22 mouse cellular contexts compared by ENCODE assay signal in genomic region chr9:67083801-67084200, GRCm38 (mm10). TPM values are rescaled to one million over a fixed set of nuclear protein-coding genes. Genes with fewer than 3 reads are reported as not detected.
DNase-seq lines count a peak whose midpoint lies in the region; ATAC-seq and TF ChIP-seq lines count a peak whose summit lies in the region.
"Had no signal": no experiment of that assay in that cellular context is flagged by ENCODE, and none has a peak within 500 bp of the region (broad histone marks: within the 10 kb centered on the region; RNA-seq: fewer than 3 reads in every experiment).

No protein-coding gene starts in this region.

- peak; percentile 34 for TF ChIP-seq CTCF in hindbrain, postnatal 0 days (IDR thresholded peaks at IDR 0.05; ENCODE audit: low read depth)

- no peak for ATAC-seq in forebrain, embryonic 16.5 days
- ATAC-seq in hindbrain, postnatal 0 days, result peak; percentile 69; the same call in 1 of the 2 replicates
- no peak for ATAC-seq in hindbrain, embryonic 12.5 days (ENCODE audit: low FRiP score)
- peak; percentile 55 for ATAC-seq in intestine, embryonic 15.5 days
- peak; percentile 13; the same call in 1 of the 2 replicates for ATAC-seq in stomach, embryonic 16.5 days (ENCODE audit: insufficient read depth, low FRiP score)
- ATAC-seq: CD4-positive, CD25-positive, alpha-beta regulatory T cell, adult 4 months; forebrain, embryonic 13.5 days had no signal

- 17% methylated on average over 4 of the region's 4 CpGs for whole genome bisulfite sequencing in forebrain, embryonic 10.5 days
- 17% methylated on average over 4 of the region's 4 CpGs for WGBS in forebrain, embryonic 16.5 days
- WGBS in hindbrain, postnatal 0 days, result 20% methylated on average over 4 of the region's 4 CpGs
- 18% methylated on average over 4 of the region's 4 CpGs for WGBS in hindbrain, embryonic 12.5 days
- WGBS in intestine, embryonic 15.5 days, result 52% methylated on average over 4 of the region's 4 CpGs
- WGBS in stomach, embryonic 16.5 days, result 42% methylated on average over 4 of the region's 4 CpGs

- no peaks in the 10 kb centered on the region for H3K9me3 ChIP-seq in forebrain, embryonic 10.5 days
- H3K9me3 ChIP-seq in forebrain, embryonic 16.5 days (ENCODE audit: control insufficient read depth, low read length), result no peaks in the 10 kb centered on the region
- no peaks in the 10 kb centered on the region for H3K9me3 ChIP-seq in hindbrain, postnatal 0 days (ENCODE audit: low read length)
- H3K9me3 ChIP-seq in hindbrain, embryonic 12.5 days (replicated peaks), result no peaks in the 10 kb centered on the region
- H3K9me3 ChIP-seq in intestine, embryonic 15.5 days, result no peaks in the 10 kb centered on the region
- no peaks in the 10 kb centered on the region for H3K9me3 ChIP-seq in stomach, embryonic 16.5 days (replicated peaks; ENCODE audit: control insufficient read depth, low read length)
- H3K9me3 ChIP-seq: embryonic facial prominence, embryonic 13.5 days; forebrain, embryonic 13.5 days; heart, embryonic 15.5 days; hindbrain, embryonic 13.5 days had no signal

- intact Hi-C loops in left cerebral cortex, postnatal 10 days (cut with DNase I), result no loop called here

- no peak for DNase-seq in forebrain, embryonic 10.5 days (ENCODE audit: extremely low spot score, low spot score)
- peak; percentile 21 for DNase-seq in hindbrain, postnatal 0 days (ENCODE audit: low spot score)
- no peak for DNase-seq in left cerebral cortex, postnatal 10 days (ENCODE audit: extremely low spot score in 1 of 2, low spot score in 2 of 2)
- no peak for DNase-seq in c-Kit-positive CD71-positive TER-119-positive erythroid progenitor cells, embryonic 14.5 days (ENCODE audit: low spot score)
- DNase-seq: adrenal gland, adult 2 months; adrenal gland, postnatal 25 days; B cell, adult 2 months; cerebellum, adult 11 months; cerebellum, adult 8-10 months; cerebellum, postnatal 14 days; gastrocnemius, adult 2 months; gastrocnemius, postnatal 25 days; kidney, adult 11 months had no signal

- H3K27me3 ChIP-seq in forebrain, embryonic 10.5 days (ENCODE audit: poor library complexity, severe bottlenecking), result no peaks in the 10 kb centered on the region
- no peaks in the 10 kb centered on the region for H3K27me3 ChIP-seq in forebrain, embryonic 16.5 days (replicated peaks; ENCODE audit: control insufficient read depth, insufficient read depth, low read length)
- H3K27me3 ChIP-seq in hindbrain, postnatal 0 days (ENCODE audit: insufficient read depth, low read length), result no peaks in the 10 kb centered on the region
- no peaks in the 10 kb centered on the region for H3K27me3 ChIP-seq in hindbrain, embryonic 12.5 days
- no peaks in the 10 kb centered on the region for H3K27me3 ChIP-seq in intestine, embryonic 15.5 days (replicated peaks)
- no peaks in the 10 kb centered on the region for H3K27me3 ChIP-seq in stomach, embryonic 16.5 days (ENCODE audit: control insufficient read depth, insufficient read depth, low read length)
- H3K27me3 ChIP-seq: embryonic facial prominence, embryonic 13.5 days; forebrain, embryonic 13.5 days; heart, embryonic 15.5 days; hindbrain, embryonic 13.5 days had no signal

- H3K4me1 ChIP-seq in forebrain, embryonic 10.5 days, result peaks cover 17% of the 10 kb centered on the region
- H3K4me1 ChIP-seq in forebrain, embryonic 16.5 days (replicated peaks; ENCODE audit: control insufficient read depth, insufficient read depth, low read length), result no peaks in the 10 kb centered on the region
- H3K4me1 ChIP-seq in hindbrain, postnatal 0 days (ENCODE audit: insufficient read depth, low read length), result no peaks in the 10 kb centered on the region
- no peaks in the 10 kb centered on the region for H3K4me1 ChIP-seq in hindbrain, embryonic 12.5 days
- H3K4me1 ChIP-seq in intestine, embryonic 15.5 days (replicated peaks), result peaks cover 15% of the 10 kb centered on the region; the same call in 1 of the 2 replicates
- H3K4me1 ChIP-seq in stomach, embryonic 16.5 days (ENCODE audit: control insufficient read depth, insufficient read depth, low read length), result peaks cover 11% of the 10 kb centered on the region

- H3K9ac ChIP-seq in forebrain, embryonic 16.5 days (replicated peaks; ENCODE audit: low read depth, low read length), result no peak overlapping the region
- no peak overlapping the region for H3K9ac ChIP-seq in hindbrain, postnatal 0 days (replicated peaks; ENCODE audit: low read length)
- no peak overlapping the region for H3K9ac ChIP-seq in hindbrain, embryonic 12.5 days
- no peak overlapping the region for H3K9ac ChIP-seq in intestine, embryonic 15.5 days
- no peak overlapping the region for H3K9ac ChIP-seq in stomach, embryonic 16.5 days (ENCODE audit: low read length)
- H3K9ac ChIP-seq: embryonic facial prominence, embryonic 13.5 days; forebrain, embryonic 13.5 days; heart, embryonic 15.5 days; hindbrain, embryonic 13.5 days had no signal

- H3K4me3 ChIP-seq in forebrain, embryonic 10.5 days, result no peak overlapping the region
- no peak overlapping the region for H3K4me3 ChIP-seq in forebrain, embryonic 16.5 days (replicated peaks; ENCODE audit: low read length)
- H3K4me3 ChIP-seq in hindbrain, postnatal 0 days (ENCODE audit: low read length), result no peak overlapping the region
- no peak overlapping the region for H3K4me3 ChIP-seq in hindbrain, embryonic 12.5 days
- H3K4me3 ChIP-seq in intestine, embryonic 15.5 days (replicated peaks), result no peak overlapping the region
- no peak overlapping the region for H3K4me3 ChIP-seq in stomach, embryonic 16.5 days (replicated peaks; ENCODE audit: low read length)
- H3K4me3 ChIP-seq: embryonic facial prominence, embryonic 13.5 days; forebrain, embryonic 13.5 days; gastrocnemius, adult 2 months; heart, embryonic 15.5 days; hindbrain, embryonic 13.5 days had no signal

- H3K4me2 ChIP-seq in forebrain, embryonic 16.5 days (ENCODE audit: low read length), result no peak overlapping the region
- no peak overlapping the region for H3K4me2 ChIP-seq in hindbrain, postnatal 0 days (ENCODE audit: low read depth, low read length)
- no peak overlapping the region for H3K4me2 ChIP-seq in hindbrain, embryonic 12.5 days (replicated peaks)
- no peak overlapping the region for H3K4me2 ChIP-seq in intestine, embryonic 15.5 days (replicated peaks)
- no peak overlapping the region for H3K4me2 ChIP-seq in stomach, embryonic 16.5 days (ENCODE audit: low read depth, low read length)
- H3K4me2 ChIP-seq: embryonic facial prominence, embryonic 13.5 days; forebrain, embryonic 13.5 days; heart, embryonic 15.5 days; hindbrain, embryonic 13.5 days had no signal

- no peaks in the 10 kb centered on the region for H3K36me3 ChIP-seq in forebrain, embryonic 10.5 days (replicated peaks)
- H3K36me3 ChIP-seq in forebrain, embryonic 16.5 days (ENCODE audit: control insufficient read depth, insufficient read depth), result no peaks in the 10 kb centered on the region
- no peaks in the 10 kb centered on the region for H3K36me3 ChIP-seq in hindbrain, postnatal 0 days (ENCODE audit: insufficient read depth, low read length)
- H3K36me3 ChIP-seq in hindbrain, embryonic 12.5 days, result no peaks in the 10 kb centered on the region
- H3K36me3 ChIP-seq in intestine, embryonic 15.5 days, result no peaks in the 10 kb centered on the region
- H3K36me3 ChIP-seq in stomach, embryonic 16.5 days (ENCODE audit: control insufficient read depth, insufficient read depth, low read length), result no peaks in the 10 kb centered on the region
- H3K36me3 ChIP-seq: embryonic facial prominence, embryonic 13.5 days; heart, embryonic 15.5 days; hindbrain, embryonic 13.5 days had no signal

- H3K27ac ChIP-seq in forebrain, embryonic 10.5 days, result peak overlapping the region; percentile 40; the same call in 1 of the 2 replicates
- H3K27ac ChIP-seq in forebrain, embryonic 16.5 days (ENCODE audit: low read length), result no peak overlapping the region
- no peak overlapping the region for H3K27ac ChIP-seq in hindbrain, postnatal 0 days
- H3K27ac ChIP-seq in hindbrain, embryonic 12.5 days, result no peak overlapping the region
- H3K27ac ChIP-seq in intestine, embryonic 15.5 days, result no peak overlapping the region
- peak overlapping the region; percentile 29; the same call in 1 of the 2 replicates for H3K27ac ChIP-seq in stomach, embryonic 16.5 days (ENCODE audit: low read length)
- H3K27ac ChIP-seq: embryonic facial prominence, embryonic 13.5 days; forebrain, embryonic 13.5 days; gastrocnemius, adult 2 months; heart, embryonic 15.5 days; hindbrain, embryonic 13.5 days had no signal

RNA-seq across cellular contexts. Expression of gene Tpm1, which starts 34.6 kb away (rescaled TPM):
- polyA plus RNA-seq in forebrain, embryonic 10.5 days (2016; fragmentation: Nextera tagmentation; extraction: Ambion mirVana), result 334 and 342 TPM in 2 replicates
- polyA plus RNA-seq in forebrain, embryonic 16.5 days (2015; fragmentation: Nextera tagmentation; extraction: Ambion mirVana), result 120 and 127 TPM in 2 replicates
- total RNA-seq in hindbrain, postnatal 0 days (2014; rRNA removed), result 98.8 and 120 TPM in 2 replicates
- 177 and 180 TPM in 2 replicates for polyA plus RNA-seq in hindbrain, postnatal 0 days (2015; fragmentation: Nextera tagmentation; extraction: Ambion mirVana)
- polyA plus RNA-seq in hindbrain, embryonic 12.5 days (2016; fragmentation: Nextera tagmentation; extraction: Ambion mirVana), result 396 and 527 TPM in 2 replicates
- 994 and 1,099 TPM in 2 replicates for polyA plus RNA-seq in intestine, embryonic 15.5 days (2015; fragmentation: Nextera tagmentation; extraction: Ambion mirVana)
- 1,286 and 1,473 TPM in 2 replicates for polyA plus RNA-seq in stomach, embryonic 16.5 days (2015; fragmentation: Nextera tagmentation; extraction: Ambion mirVana)
- total RNA-seq in left cerebral cortex, postnatal 10 days (2021), result 100 to 1,000 TPM; 180 to 192 TPM

Comparison
In these comparisons a context has a peak if more than half of its experiments do, and no peak if none do; other contexts are left out.
1. H3K27ac ChIP-seq: peak in forebrain, embryonic 10.5 days (single experiment) and stomach, embryonic 16.5 days (single experiment); none in forebrain, embryonic 16.5 days (single experiment), hindbrain, postnatal 0 days (single experiment), hindbrain, embryonic 12.5 days (single experiment) and intestine, embryonic 15.5 days (single experiment).
2. ATAC-seq: peak in hindbrain, postnatal 0 days (single experiment), intestine, embryonic 15.5 days (single experiment) and stomach, embryonic 16.5 days (single experiment); none in forebrain, embryonic 16.5 days (single experiment) and hindbrain, embryonic 12.5 days (single experiment).